Mouse (Mus musculus): ENCODE results near the gene Gins1.

GRCm38 (mm10) chr2:150894617-150895267 is 10.5 kb upstream of the Gins1 start:
- TF ChIP-seq CTCF (IDR thresholded peaks at IDR 0.05; ENCODE audit: control insufficient read depth, insufficient read depth, insufficient read length) (no peak), MYOD1 (IDR thresholded peaks at IDR 0.05; ENCODE audit: control insufficient read depth, insufficient read length, low read depth) (no peak), FOSL1 (IDR thresholded peaks at IDR 0.05; ENCODE audit: insufficient read depth, low read length, poor library complexity, severe bottlenecking) (no peak)
